Mouse (Mus musculus): Measurements from ENCODE around the gene Gm7247. TPM values are rescaled to one million over a fixed set of nuclear protein-coding genes. Genes with fewer than 3 reads are reported as not detected.
"Not testable (repeated sequence)": the region's sequence is repeated elsewhere in the genome, so short reads cannot be mapped to it uniquely, and the experiment has no call there.

The Gm7247 gene
- polyA plus RNA-seq, 1 experiment from 2014 or later: not detected

DNA sequence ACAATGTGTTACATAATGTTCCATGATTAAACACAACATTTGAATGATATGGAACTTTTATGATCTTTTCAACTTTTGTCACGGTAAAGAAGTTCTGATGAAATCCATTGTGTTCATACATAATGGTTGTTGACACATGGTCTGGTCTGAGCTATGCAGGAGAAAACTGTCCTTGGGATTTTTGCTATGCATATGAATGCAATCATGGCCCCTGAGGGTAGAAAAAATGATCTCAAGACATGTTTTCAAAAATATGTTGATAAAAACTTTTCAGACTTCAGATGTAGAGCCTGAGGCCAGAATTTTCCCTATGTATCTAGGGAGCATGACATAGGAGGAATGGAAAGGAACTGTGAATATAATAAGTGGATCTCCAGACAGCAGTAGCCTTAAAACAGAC is 49.0 kb downstream of the Gm7247 start, which contains the start of gene Vmn2r88:
Gene Vmn2r88, plus strand, starts transcription at position 301 of the 400 bp plus-strand sequence.
- Histone ChIP-seq H3K36me3 (replicated peaks; ENCODE audit: control insufficient read depth, insufficient read depth) (no peaks in the 10 kb centered on the region), H3K4me3 (replicated peaks; ENCODE audit: low read length) (no peak within 1 kb of the TSS), H3K9me3 (ENCODE audit: control insufficient read depth, low read length) (no peaks in the 10 kb centered on the region), H3K27me3 (ENCODE audit: control insufficient read depth, insufficient read depth, low read length) (no peaks in the 10 kb centered on the region), H3K9ac (no peak within 1 kb of the TSS), H3K4me2 (replicated peaks) (no peak within 1 kb of the TSS), H3K27ac (no peak within 1 kb of the TSS), H3K4me1 (replicated peaks; ENCODE audit: control insufficient read depth, insufficient read depth, low read length) (no peaks in the 10 kb centered on the region)
- no peak for ATAC-seq (ENCODE audit: low FRiP score)
- WGBS: 83% methylated on average over 1 of the region's 1 CpGs
- DNase-seq (ENCODE audit: low spot score): no peak

DNA sequence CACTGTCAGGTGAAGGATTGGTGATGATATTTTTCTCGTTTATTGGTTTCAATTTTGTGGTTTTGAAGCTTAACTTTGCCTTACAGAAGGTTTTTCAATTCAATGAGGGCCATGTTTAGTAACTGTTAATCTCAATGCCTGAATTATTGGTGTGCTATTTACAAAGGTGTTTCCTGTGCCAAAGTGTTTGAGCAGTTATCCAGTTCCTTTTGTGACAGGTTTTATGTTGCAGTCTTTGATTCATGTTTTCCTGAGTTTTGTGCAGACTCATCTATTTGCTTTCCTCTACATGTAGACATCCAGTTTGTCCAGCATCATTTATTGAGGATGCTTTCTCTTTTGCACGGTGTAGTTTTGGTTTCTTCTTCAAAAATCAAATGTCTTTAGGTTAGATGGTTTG is 62.3 kb downstream of the Gm7247 start:
- Histone ChIP-seq H3K4me1 (replicated peaks; ENCODE audit: control insufficient read depth, insufficient read depth, low read length) (no peaks in the 10 kb centered on the region), H3K4me3 (replicated peaks; ENCODE audit: low read length) (no peak overlapping the region), H3K27me3 (ENCODE audit: control insufficient read depth, insufficient read depth, low read length) (no peaks in the 10 kb centered on the region), H3K4me2 (replicated peaks) (no peak overlapping the region), H3K36me3 (replicated peaks; ENCODE audit: control insufficient read depth, insufficient read depth) (no peaks in the 10 kb centered on the region), H3K9ac (no peak overlapping the region), H3K27ac (no peak overlapping the region), H3K9me3 (ENCODE audit: control insufficient read depth, low read length) (no peaks in the 10 kb centered on the region)
- 68% methylated on average over 2 of the region's 2 CpGs for WGBS
- ATAC-seq (ENCODE audit: low FRiP score): no peak
- no peak for DNase-seq (ENCODE audit: low spot score)

GRCm38 (mm10) chr14:51430138-51430537 is 68.6 kb downstream of the Gm7247 start:
- not testable (repeated sequence) for H3K4me3 ChIP-seq (replicated peaks; ENCODE audit: low read length); H3K36me3 ChIP-seq (replicated peaks; ENCODE audit: control insufficient read depth, insufficient read depth); H3K4me1 ChIP-seq (replicated peaks; ENCODE audit: control insufficient read depth, insufficient read depth, low read length); DNase-seq (ENCODE audit: low spot score); H3K27ac ChIP-seq; H3K9ac ChIP-seq; ATAC-seq (ENCODE audit: low FRiP score); H3K27me3 ChIP-seq (ENCODE audit: control insufficient read depth, insufficient read depth, low read length); H3K9me3 ChIP-seq (ENCODE audit: control insufficient read depth, low read length); H3K4me2 ChIP-seq (replicated peaks)

DNA sequence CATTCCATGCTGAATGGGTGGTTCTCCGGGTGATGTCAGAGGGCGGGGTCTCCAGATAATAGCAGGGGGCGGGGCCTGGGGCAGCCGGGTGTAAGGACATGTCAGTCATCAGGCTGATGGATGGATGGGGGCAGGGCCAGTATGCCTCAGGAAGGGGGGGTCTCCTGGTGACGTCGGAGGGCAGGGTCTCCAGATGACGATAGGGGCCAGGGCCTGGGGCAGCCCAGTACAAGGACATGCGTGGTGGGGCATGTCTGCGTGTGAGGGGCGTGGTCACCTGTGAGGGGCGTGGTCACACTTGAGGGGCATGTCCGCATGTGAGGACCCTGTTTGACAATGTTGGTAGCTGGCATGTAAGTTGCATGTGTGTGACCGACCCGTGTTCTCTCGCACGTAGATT is 73.0 kb downstream of the Gm7247 start:
- ATAC-seq (ENCODE audit: low FRiP score) (no peak; the same call in 1 of the 2 replicates), DNase-seq (ENCODE audit: low spot score) (no peak)
- H3K4me3 ChIP-seq (replicated peaks; ENCODE audit: low read length): no peak overlapping the region
- H3K27ac ChIP-seq: no peak overlapping the region
- H3K36me3 ChIP-seq (replicated peaks; ENCODE audit: control insufficient read depth, insufficient read depth): no peaks in the 10 kb centered on the region
- H3K9me3 ChIP-seq (ENCODE audit: control insufficient read depth, low read length): peaks cover 22% of the 10 kb centered on the region; the same call in 1 of the 2 replicates
- no peak overlapping the region for H3K4me2 ChIP-seq (replicated peaks)
- H3K4me1 ChIP-seq (replicated peaks; ENCODE audit: control insufficient read depth, insufficient read depth, low read length): no peaks in the 10 kb centered on the region
- H3K9ac ChIP-seq: no peak overlapping the region
- no peaks in the 10 kb centered on the region for H3K27me3 ChIP-seq (ENCODE audit: control insufficient read depth, insufficient read depth, low read length)
- 96% methylated on average over 16 of the region's 16 CpGs for WGBS

DNA sequence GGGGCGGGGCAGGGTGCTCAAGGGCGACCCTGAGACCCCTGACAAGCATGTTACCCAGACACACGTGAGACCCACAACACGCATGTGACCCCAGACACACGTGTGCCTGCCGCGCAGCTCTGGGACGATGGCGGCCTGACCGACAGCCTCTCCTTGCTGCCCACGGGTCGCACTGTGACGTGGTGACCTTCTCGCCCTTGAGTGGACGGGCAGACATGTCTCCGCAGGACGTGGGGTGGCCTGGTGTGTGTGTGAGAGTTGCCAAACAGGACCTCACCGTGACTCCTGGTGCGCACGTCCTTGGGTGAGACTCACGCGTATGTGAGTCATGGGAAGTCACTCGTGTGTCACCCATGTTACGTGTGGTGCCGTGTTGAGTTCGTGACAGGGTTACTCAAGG is 73.5 kb downstream of the Gm7247 start:
- peaks cover 22% of the 10 kb centered on the region; the same call in 1 of the 2 replicates for H3K9me3 ChIP-seq (ENCODE audit: control insufficient read depth, low read length)
- no peaks in the 10 kb centered on the region for H3K36me3 ChIP-seq (replicated peaks; ENCODE audit: control insufficient read depth, insufficient read depth)
- no peak overlapping the region for H3K4me2 ChIP-seq (replicated peaks)
- no peak overlapping the region for H3K27ac ChIP-seq
- no peak overlapping the region for H3K4me3 ChIP-seq (replicated peaks; ENCODE audit: low read length)
- H3K9ac ChIP-seq: no peak overlapping the region
- ATAC-seq (ENCODE audit: low FRiP score) (no peak), DNase-seq (ENCODE audit: low spot score) (no peak)
- H3K27me3 ChIP-seq (ENCODE audit: control insufficient read depth, insufficient read depth, low read length): no peaks in the 10 kb centered on the region
- H3K4me1 ChIP-seq (replicated peaks; ENCODE audit: control insufficient read depth, insufficient read depth, low read length): no peaks in the 10 kb centered on the region
- 96% methylated on average over 26 of the region's 26 CpGs for WGBS

GRCm38 (mm10) chr14:51438955-51439354 is 77.4 kb downstream of the Gm7247 start:
- no peak overlapping the region for H3K4me2 ChIP-seq (replicated peaks)
- no peaks in the 10 kb centered on the region for H3K4me1 ChIP-seq (replicated peaks; ENCODE audit: control insufficient read depth, insufficient read depth, low read length)
- H3K4me3 ChIP-seq (replicated peaks; ENCODE audit: low read length): no peak overlapping the region
- no peaks in the 10 kb centered on the region for H3K36me3 ChIP-seq (replicated peaks; ENCODE audit: control insufficient read depth, insufficient read depth)
- H3K9ac ChIP-seq: no peak overlapping the region
- ATAC-seq (ENCODE audit: low FRiP score) (no peak), DNase-seq (ENCODE audit: low spot score) (no peak)
- H3K27me3 ChIP-seq (ENCODE audit: control insufficient read depth, insufficient read depth, low read length): no peaks in the 10 kb centered on the region
- peaks cover 22% of the 10 kb centered on the region; the same call in 1 of the 2 replicates for H3K9me3 ChIP-seq (ENCODE audit: control insufficient read depth, low read length)
- H3K27ac ChIP-seq: no peak overlapping the region
- WGBS: 85% methylated on average over 4 of the region's 4 CpGs

DNA sequence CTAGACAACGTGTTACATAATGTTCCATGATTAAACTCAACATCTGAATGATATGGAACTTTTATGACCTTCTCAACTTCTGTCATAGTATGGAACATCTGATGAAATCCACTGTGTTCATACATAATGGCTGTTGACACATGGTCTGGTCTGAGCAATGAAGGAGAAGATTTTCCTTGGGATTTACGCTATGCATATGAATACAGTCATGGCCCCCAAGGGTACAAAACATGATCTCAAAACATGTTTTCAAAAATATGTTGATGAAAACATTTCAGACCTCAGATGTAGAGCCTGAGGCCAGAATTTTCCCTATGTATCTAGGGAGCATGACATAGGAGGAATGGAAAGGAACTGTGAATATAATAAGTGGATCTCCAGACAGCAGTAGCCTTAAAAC is 90.0 kb downstream of the Gm7247 start, which contains the start of gene Vmn2r89:
Gene Vmn2r89, plus strand, starts transcription at position 301 of the 400 bp plus-strand sequence.
- not testable (repeated sequence) for ATAC-seq (ENCODE audit: low FRiP score); H3K4me3 ChIP-seq (replicated peaks; ENCODE audit: low read length); H3K36me3 ChIP-seq (replicated peaks; ENCODE audit: control insufficient read depth, insufficient read depth); H3K9ac ChIP-seq; H3K27me3 ChIP-seq (ENCODE audit: control insufficient read depth, insufficient read depth, low read length); H3K4me2 ChIP-seq (replicated peaks); H3K4me1 ChIP-seq (replicated peaks; ENCODE audit: control insufficient read depth, insufficient read depth, low read length); H3K27ac ChIP-seq; DNase-seq (ENCODE audit: low spot score); H3K9me3 ChIP-seq (ENCODE audit: control insufficient read depth, low read length)
- 90% methylated on average over 2 of the region's 2 CpGs for WGBS

- not testable (repeated sequence) for H3K27me3 ChIP-seq (ENCODE audit: control insufficient read depth, insufficient read depth, low read length); H3K9me3 ChIP-seq (ENCODE audit: control insufficient read depth, low read length); H3K36me3 ChIP-seq (replicated peaks; ENCODE audit: control insufficient read depth, insufficient read depth); H3K4me2 ChIP-seq (replicated peaks); H3K4me1 ChIP-seq (replicated peaks; ENCODE audit: control insufficient read depth, insufficient read depth, low read length); H3K4me3 ChIP-seq (replicated peaks; ENCODE audit: low read length); H3K9ac ChIP-seq; H3K27ac ChIP-seq; DNase-seq (ENCODE audit: low spot score); ATAC-seq (ENCODE audit: low FRiP score)
- 87% methylated on average over 10 of the region's 10 CpGs for WGBS
These were observed 118.7 kb downstream of the Gm7247 start for GRCm38 (mm10) chr14:51480278-51480677.

DNA sequence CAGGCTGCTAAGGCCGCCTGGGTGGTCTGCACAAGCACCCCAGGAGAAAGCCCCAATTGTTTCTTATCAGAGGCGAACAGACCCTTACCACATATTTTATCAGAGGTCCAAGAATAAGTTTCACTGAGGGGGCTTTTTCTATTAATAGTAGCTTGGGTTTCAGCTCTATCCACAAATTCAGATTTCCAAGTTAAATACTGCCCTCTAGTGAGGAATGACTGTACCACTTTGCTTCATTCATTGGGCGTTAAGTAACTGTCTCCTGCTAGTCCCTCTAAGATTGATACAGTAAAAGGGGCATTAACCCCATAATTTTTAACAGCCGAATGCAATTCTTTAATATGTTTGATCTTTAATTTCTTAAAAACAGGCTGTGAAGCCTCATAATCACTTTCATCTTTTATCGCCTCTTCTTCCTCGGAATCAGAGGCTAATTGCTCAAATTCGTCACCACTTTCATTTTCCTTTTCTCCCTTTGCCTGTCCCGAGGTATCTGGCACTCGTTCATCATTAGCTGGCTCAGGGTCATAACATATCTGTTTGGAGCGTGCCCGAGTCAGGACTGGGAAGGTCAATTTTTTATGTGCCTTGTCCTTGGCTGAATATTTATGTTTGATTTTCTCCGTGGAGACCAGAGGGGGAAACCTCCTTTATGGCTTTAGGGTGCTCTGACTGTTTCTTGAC is 119.9 kb downstream of the Gm7247 start:
- ATAC-seq (ENCODE audit: low FRiP score); H3K4me1 ChIP-seq (replicated peaks; ENCODE audit: control insufficient read depth, insufficient read depth, low read length); H3K4me2 ChIP-seq (replicated peaks); H3K36me3 ChIP-seq (replicated peaks; ENCODE audit: control insufficient read depth, insufficient read depth); H3K27me3 ChIP-seq (ENCODE audit: control insufficient read depth, insufficient read depth, low read length); H3K9me3 ChIP-seq (ENCODE audit: control insufficient read depth, low read length); H3K4me3 ChIP-seq (replicated peaks; ENCODE audit: low read length); H3K9ac ChIP-seq; H3K27ac ChIP-seq; DNase-seq (ENCODE audit: low spot score): not testable (repeated sequence)
- WGBS: 93% methylated on average over 12 of the region's 12 CpGs
